Mouse (Mus musculus) skeletal muscle tissue, adult 2 months (tissue): ENCODE measurements around the gene Atp9a.
"Not testable (repeated sequence)": the region's sequence is repeated elsewhere in the genome, so short reads cannot be mapped to it uniquely, and the experiment has no call there.

ENCODE experiments used
- DNase-seq: peaks from one replicate; pipeline ENCODE4 v3.0.0-alpha.2; 2012; ENCODE audit warnings: low read depth, low spot score

Gene Atp9a

GRCm38 (mm10) chr2:168742059-168742627 is at the start of gene Atp9a:
Atp9a (minus strand) TSS chr2:168742409.
- no peak for DNase-seq

GRCm38 (mm10) chr2:168791115-168791802 is 49.0 kb upstream of the Atp9a start:
- no peak for DNase-seq

DNA sequence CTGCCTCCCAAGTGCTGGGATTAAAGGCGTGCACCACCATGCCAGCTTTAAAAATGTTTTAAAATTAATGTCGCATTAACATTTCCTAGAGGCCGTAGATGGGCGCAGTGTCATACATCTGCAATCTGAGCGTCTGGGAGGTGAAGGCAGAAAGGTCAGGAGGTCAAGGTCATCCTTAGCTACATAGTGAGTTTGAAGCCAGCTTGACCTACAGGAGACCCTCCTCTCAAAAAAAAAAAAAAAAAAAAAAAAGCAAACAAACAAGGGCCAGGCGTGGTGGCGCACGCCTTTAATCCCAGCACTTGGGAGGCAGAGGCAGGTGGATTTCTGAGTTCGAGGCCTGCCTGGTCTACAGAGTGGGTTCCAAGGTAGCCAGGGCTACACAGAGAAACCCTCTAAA is 44.0 kb upstream of the Atp9a start:
- DNase-seq, result no peak

- DNase-seq, result no peak
Observed at GRCm38 (mm10) chr2:168780596-168780995, 38.4 kb upstream of the Atp9a start.

GRCm38 (mm10) chr2:168780024-168780423 is 37.8 kb upstream of the Atp9a start:
- no peak for DNase-seq

DNA sequence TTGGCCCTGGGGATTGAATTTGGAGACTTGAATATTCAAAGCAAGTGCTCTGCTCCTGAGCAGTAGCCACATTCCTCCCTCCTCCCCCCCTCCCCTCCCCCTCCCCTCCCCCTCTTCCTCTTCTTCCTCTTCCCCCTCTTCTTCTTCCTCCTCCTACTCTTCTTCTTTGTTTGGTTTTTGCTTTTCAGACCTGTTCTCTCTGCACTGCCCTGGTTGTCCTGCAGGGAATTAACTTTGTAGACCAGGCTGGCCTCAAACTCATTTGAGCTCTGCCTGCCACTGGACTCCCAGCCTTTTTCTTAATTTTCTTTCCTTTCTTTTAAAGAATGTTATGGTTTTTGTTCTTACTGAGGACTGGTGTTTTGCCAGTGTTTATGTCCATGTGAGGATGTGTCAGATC is 35.3 kb upstream of the Atp9a start:
- no peak for DNase-seq

- DNase-seq, result no peak
Observed at GRCm38 (mm10) chr2:168776238-168776637, 34.0 kb upstream of the Atp9a start.

DNA sequence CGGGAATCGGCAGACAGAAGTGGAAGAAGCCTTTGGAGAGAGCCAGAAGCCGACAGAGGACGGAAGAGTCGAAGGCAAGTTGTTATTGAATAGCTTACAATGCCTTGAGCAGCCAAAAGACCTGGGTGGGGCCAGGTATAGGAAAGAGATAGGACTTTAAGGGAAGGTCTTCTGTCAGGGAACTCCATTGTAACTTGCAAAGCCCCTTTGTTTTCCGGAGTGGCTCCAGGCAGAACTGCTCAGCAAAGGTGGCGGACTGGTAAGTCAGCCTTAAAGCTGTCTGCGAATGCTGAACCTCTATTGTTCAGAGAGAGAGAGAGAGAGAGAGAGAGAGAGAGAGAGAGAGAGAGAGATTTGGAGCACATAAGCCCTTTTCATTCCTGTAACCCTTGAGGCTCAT is 27.1 kb upstream of the Atp9a start:
- DNase-seq, result no peak

- no peak for DNase-seq
Observed at GRCm38 (mm10) chr2:168767582-168767981, 25.4 kb upstream of the Atp9a start, which contains the start of gene Sall4. Sall4 (minus strand) TSS chr2:168767943.

DNA sequence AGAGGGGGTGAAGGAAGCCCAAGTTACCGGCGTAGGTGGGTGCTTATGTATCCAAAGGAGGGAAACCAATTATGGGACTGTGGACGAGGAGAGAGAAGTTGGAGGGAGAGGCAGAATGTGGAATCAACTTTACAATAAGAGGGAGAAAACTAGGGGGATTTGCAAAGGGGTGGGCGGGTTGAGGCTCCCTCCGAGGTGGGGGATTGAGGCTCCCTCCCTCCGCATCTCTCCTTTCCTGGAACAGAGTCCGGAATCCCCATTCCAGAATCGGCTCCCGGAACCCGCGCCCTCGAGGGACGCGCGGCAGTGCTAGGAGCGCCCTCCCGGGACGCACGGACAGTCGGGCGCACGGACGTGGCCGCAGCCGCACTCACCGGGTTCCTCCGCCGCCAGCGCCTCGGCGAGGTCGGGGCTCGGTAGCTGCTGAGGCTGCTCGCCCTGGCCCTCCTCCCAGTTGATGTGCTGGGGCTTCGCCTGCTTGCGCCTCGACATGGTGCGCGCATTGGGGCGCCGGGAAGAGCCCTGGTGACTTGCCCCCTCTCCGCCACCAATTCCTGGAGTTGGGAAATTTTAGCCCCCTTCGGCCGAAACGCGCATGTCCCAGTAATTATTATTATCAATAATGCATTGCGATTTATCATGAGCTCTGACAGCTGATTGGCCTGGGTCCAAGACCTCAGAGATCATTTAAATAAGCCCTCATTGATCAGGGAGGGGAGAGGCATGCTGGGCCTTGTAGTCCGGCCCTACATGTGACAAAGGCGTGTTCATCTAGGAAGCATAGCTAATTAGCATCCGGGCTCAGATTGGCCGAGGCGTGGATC is 24.5 kb upstream of the Atp9a start:
- DNase-seq, result no peak

GRCm38 (mm10) chr2:168765696-168766537 is 23.7 kb upstream of the Atp9a start:
- no peak for DNase-seq

- DNase-seq, result no peak
Observed at GRCm38 (mm10) chr2:168765065-168765681, 23.0 kb upstream of the Atp9a start.

- DNase-seq, result no peak
Observed at GRCm38 (mm10) chr2:168764460-168764867, 22.3 kb upstream of the Atp9a start.

DNA sequence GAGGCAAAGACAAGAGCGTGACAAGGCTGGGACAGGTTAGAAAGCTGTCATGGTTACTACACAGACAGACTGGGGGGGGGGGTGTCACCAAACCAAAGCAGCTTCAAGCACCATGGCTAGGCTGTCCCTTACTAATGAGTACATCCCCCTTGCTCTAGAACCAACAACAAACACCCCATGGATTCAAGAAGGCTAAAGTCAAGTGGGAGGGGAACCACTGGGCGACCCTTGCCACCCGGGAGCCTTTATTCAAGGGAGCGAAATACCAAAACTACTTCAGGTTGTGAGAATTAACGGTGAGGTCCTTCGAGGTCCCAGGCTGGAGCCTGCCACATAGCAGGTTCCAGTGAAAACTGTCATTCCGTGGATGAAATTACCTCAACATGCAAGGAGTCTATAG is 21.6 kb upstream of the Atp9a start:
- DNase-seq, result no peak

GRCm38 (mm10) chr2:168762411-168762815 is 20.2 kb upstream of the Atp9a start:
- no peak for DNase-seq

- DNase-seq, result no peak
Observed at GRCm38 (mm10) chr2:168761954-168762353, 19.7 kb upstream of the Atp9a start.

- no peak for DNase-seq
Observed at GRCm38 (mm10) chr2:168761141-168761540, 18.9 kb upstream of the Atp9a start.

GRCm38 (mm10) chr2:168744406-168744805 is 2.2 kb upstream of the Atp9a start:
- DNase-seq, result not testable (repeated sequence)

- no peak for DNase-seq
Observed at GRCm38 (mm10) chr2:168742649-168743048, 440 bp upstream of the Atp9a start.

GRCm38 (mm10) chr2:168741273-168742058 is 743 bp downstream of the Atp9a start:
- no peak for DNase-seq
